ENCODE assay signal across 8 mouse cellular contexts in genomic region chr11:109068371-109069325, GRCm38 (mm10).
DNase-seq lines count a peak whose midpoint lies in the region; ATAC-seq and TF ChIP-seq lines count a peak whose summit lies in the region.

No protein-coding gene starts in this region.

- H3K9me3 ChIP-seq in limb, embryonic 14.5 days (ENCODE audit: control insufficient read depth, low read length), result no peaks in the 10 kb centered on the region

- peaks cover 16% of the 10 kb centered on the region for H3K4me1 ChIP-seq in limb, embryonic 14.5 days (ENCODE audit: control insufficient read depth, insufficient read depth, low read length)

- peak; percentile 55 for DNase-seq in ovary, adult 18-20 months (ENCODE audit: low spot score)
- no peak for DNase-seq in ovary, postnatal 10 days (ENCODE audit: low spot score)
- peak; percentile 7 for DNase-seq in cerebellum, adult 8-10 months
- DNase-seq in gastrocnemius, adult 2 months, result peak; percentile 26
- peak; percentile 75 for DNase-seq in limb, embryonic 14.5 days (ENCODE audit: low spot score)
- DNase-seq in skeletal muscle tissue, adult 2 months (ENCODE audit: low read depth, low spot score), result peak; percentile 13
- no peak for DNase-seq in B cell, adult 2 months
- no peak for DNase-seq in kidney, postnatal 36 days

- H3K4me3 ChIP-seq in gastrocnemius, adult 2 months, result no peak overlapping the region
- H3K4me3 ChIP-seq in limb, embryonic 14.5 days (replicated peaks; ENCODE audit: low read length), result no peak overlapping the region

- no peaks in the 10 kb centered on the region for H3K36me3 ChIP-seq in limb, embryonic 14.5 days (ENCODE audit: control insufficient read depth, insufficient read depth, low read length)

- H3K9ac ChIP-seq in limb, embryonic 14.5 days (ENCODE audit: low read depth, low read length, severe bottlenecking), result no peak overlapping the region

- peak; percentile 41; the same call in 1 of the 2 replicates for ATAC-seq in limb, embryonic 14.5 days (ENCODE audit: low FRiP score, low read depth)

- no peak overlapping the region for H3K27ac ChIP-seq in gastrocnemius, adult 2 months
- H3K27ac ChIP-seq in limb, embryonic 14.5 days (replicated peaks; ENCODE audit: low read depth, low read length), result peak overlapping the region; percentile 33; the same call in 1 of the 2 replicates

- TF ChIP-seq CTCF in gastrocnemius, adult 2 months (IDR thresholded peaks at IDR 0.05), result no peak

- peak overlapping the region; percentile 5; the same call in 1 of the 2 replicates for H3K4me2 ChIP-seq in limb, embryonic 14.5 days (replicated peaks; ENCODE audit: low read depth, low read length, severe bottlenecking)

- WGBS in limb, embryonic 14.5 days, result 12% methylated on average over 22 of the region's 22 CpGs

- H3K27me3 ChIP-seq in limb, embryonic 14.5 days (ENCODE audit: control insufficient read depth, insufficient read depth, low read length), result peaks cover 7% of the 10 kb centered on the region

- intact Hi-C loops in gastrocnemius, adult 2 months (cut with DNase I), result no loop called here

- no peak for TF ChIP-seq POLR2A in limb, embryonic 14.5 days (IDR thresholded peaks at IDR 0.05; ENCODE audit: borderline replicate concordance, extremely low read depth, insufficient read depth, insufficient read length)

Comparison
In these comparisons a context has a peak if more than half of its experiments do, and no peak if none do; other contexts are left out.
1. DNase-seq: peak in ovary, adult 18-20 months (single experiment), cerebellum, adult 8-10 months (single experiment), gastrocnemius, adult 2 months (single experiment), limb, embryonic 14.5 days (single experiment) and skeletal muscle tissue, adult 2 months (single experiment); none in ovary, postnatal 10 days (single experiment), B cell, adult 2 months (0 of 2) and kidney, postnatal 36 days (0 of 2).